Mouse (Mus musculus): ENCODE measurements around the gene Vmn2r114. TPM values are rescaled to one million over a fixed set of nuclear protein-coding genes. Genes with fewer than 3 reads are reported as not detected.
"Not testable (repeated sequence)": the region's sequence is repeated elsewhere in the genome, so short reads cannot be mapped to it uniquely, and the experiment has no call there.

Gene Vmn2r114
- polyA plus RNA-seq (2015; fragmentation: Nextera tagmentation; extraction: Ambion mirVana): not detected in 2 replicates

DNA sequence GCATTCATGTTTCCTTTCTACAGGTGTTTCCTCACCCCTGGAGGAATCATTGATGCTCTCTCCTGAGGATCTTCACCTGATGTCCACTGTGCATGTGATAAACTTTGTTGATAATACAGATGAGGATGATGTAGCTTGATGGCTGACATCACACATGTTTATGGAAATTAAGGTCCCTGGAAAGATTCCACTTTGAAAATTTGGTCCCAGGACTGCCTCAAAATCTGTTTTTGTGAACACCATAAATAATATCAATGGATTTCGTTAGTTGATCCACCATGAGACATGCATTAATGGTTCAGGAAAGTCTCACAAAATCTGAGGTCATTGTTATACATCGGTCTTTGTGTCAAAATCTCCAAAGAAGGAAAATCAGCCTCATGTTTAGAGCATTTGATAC is at the start of gene Vmn2r114:
Gene Vmn2r114 (minus strand): TSS at position 101 of the 400 bp plus-strand sequence.
- not testable (repeated sequence) for H3K4me2 ChIP-seq; H3K36me3 ChIP-seq; H3K4me1 ChIP-seq (replicated peaks); H3K4me3 ChIP-seq; H3K27ac ChIP-seq; H3K27me3 ChIP-seq; ATAC-seq (ENCODE audit: low FRiP score); H3K9ac ChIP-seq; H3K9me3 ChIP-seq
- WGBS: 70% methylated on average over 2 of the region's 2 CpGs

- Histone ChIP-seq H3K9me3 (no peaks in the 10 kb centered on the region), H3K9ac (no peak overlapping the region), H3K4me3 (no peak overlapping the region), H3K27ac (no peak overlapping the region), H3K4me1 (replicated peaks) (no peaks in the 10 kb centered on the region), H3K36me3 (no peaks in the 10 kb centered on the region), H3K4me2 (no peak overlapping the region), H3K27me3 (no peaks in the 10 kb centered on the region)
- WGBS: 79% methylated on average over 1 of the region's 1 CpGs
- no peak for ATAC-seq (ENCODE audit: low FRiP score)
Observed at GRCm38 (mm10) chr17:23351644-23352043, 39.3 kb upstream of the Vmn2r114 start.

- not testable (repeated sequence) for H3K9me3 ChIP-seq; H3K27ac ChIP-seq; H3K9ac ChIP-seq; H3K36me3 ChIP-seq; H3K27me3 ChIP-seq; H3K4me3 ChIP-seq; ATAC-seq (ENCODE audit: low FRiP score); H3K4me2 ChIP-seq; H3K4me1 ChIP-seq (replicated peaks)
- WGBS: 41% methylated on average over 2 of the region's 2 CpGs
Observed at GRCm38 (mm10) chr17:23343441-23343840, 31.1 kb upstream of the Vmn2r114 start, which contains the start of gene Vmn2r115. Gene Vmn2r115 (plus strand): TSS chr17:23343741.

DNA sequence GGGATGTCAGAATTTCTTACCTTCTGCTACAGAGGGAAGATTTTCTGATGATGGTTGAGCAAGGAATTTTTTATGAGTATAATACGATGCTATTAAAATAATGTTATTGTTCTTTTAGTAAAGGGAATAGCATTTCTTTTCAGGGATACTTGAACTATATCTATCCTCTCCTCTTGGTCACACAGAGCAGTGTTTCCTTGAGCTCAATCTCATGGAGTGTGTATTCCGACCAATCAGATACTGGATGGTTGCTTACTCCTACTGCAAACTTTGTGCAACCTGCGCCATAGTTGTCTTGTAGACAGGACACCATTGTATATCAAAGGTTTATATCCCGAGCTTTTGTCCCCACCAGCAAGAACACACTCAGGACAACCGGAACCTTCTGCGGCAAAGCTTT is 18.3 kb upstream of the Vmn2r114 start:
- H3K36me3 ChIP-seq: no peaks in the 10 kb centered on the region
- no peak for ATAC-seq (ENCODE audit: low FRiP score)
- H3K27me3 ChIP-seq: no peaks in the 10 kb centered on the region
- H3K4me1 ChIP-seq (replicated peaks): no peaks in the 10 kb centered on the region
- H3K4me2 ChIP-seq: no peak overlapping the region
- H3K9me3 ChIP-seq: peaks cover 24% of the 10 kb centered on the region
- H3K27ac ChIP-seq: no peak overlapping the region
- H3K4me3 ChIP-seq: no peak overlapping the region
- no peak overlapping the region for H3K9ac ChIP-seq
- WGBS: 72% methylated on average over 6 of the region's 6 CpGs

Other genes starting within 250 kb of the Vmn2r114 start
- 22.9 and 23.3 TPM in 2 replicates for gene Zfp40, start 119.3 kb downstream of the Vmn2r114 start, polyA plus RNA-seq (2015; fragmentation: Nextera tagmentation; extraction: Ambion mirVana)
- gene Vmn2r115, start 31.2 kb upstream of the Vmn2r114 start, polyA plus RNA-seq (2015; fragmentation: Nextera tagmentation; extraction: Ambion mirVana): not detected in 2 replicates
- not detected in 2 replicates for gene Vmn2r116, start 72.1 kb upstream of the Vmn2r114 start, polyA plus RNA-seq (2015; fragmentation: Nextera tagmentation; extraction: Ambion mirVana)
- gene Vmn2r117, start 167.2 kb upstream of the Vmn2r114 start, polyA plus RNA-seq (2015; fragmentation: Nextera tagmentation; extraction: Ambion mirVana): not detected in 2 replicates